Mouse (Mus musculus): ENCODE measurements around the gene Adamts6. TPM values are rescaled to one million over a fixed set of nuclear protein-coding genes. Genes with fewer than 3 reads are reported as not detected.

Adamts6 gene
- polyA plus RNA-seq, 1 experiment from 2014 or later, result 1.2 TPM

GRCm38 (mm10) chr13:104506165-104506875 is 218.7 kb downstream of the Adamts6 start:
- WGBS, result 87% methylated on average over 6 of the region's 6 CpGs

DNA sequence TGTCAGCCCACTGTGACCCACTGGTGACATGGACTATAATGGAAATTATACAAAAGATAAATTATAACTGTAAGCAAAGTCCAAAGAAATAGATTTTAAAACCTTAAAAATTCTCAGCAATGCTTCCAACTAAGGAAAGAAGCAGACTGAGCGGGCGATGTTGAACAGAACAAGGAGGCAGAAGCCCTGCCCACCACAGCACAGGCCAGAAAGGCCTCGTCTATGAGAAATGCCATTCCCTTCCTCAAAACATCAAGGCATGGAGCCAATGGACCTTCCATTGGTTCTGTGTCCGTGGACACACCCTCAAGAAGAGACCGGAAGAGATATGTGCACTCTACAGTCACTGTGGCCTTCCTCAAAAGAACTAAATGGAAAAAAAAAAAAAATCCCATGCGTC is 220.0 kb downstream of the Adamts6 start:
- H3K4me1 ChIP-seq (ENCODE audit: control insufficient read depth, insufficient read depth, low read depth, low read length), result no peaks in the 10 kb centered on the region; the same call in 1 of the 2 replicates
- H3K9ac ChIP-seq (ENCODE audit: low read depth, low read length), result no peak overlapping the region
- no peak overlapping the region for H3K4me3 ChIP-seq (ENCODE audit: low read length)
- no peaks in the 10 kb centered on the region for H3K9me3 ChIP-seq (ENCODE audit: control insufficient read depth, low read length)
- no peak overlapping the region for H3K27ac ChIP-seq (ENCODE audit: low read depth, low read length)
- H3K27me3 ChIP-seq (replicated peaks; ENCODE audit: control insufficient read depth, insufficient read depth, low read length), result no peaks in the 10 kb centered on the region; the same call in 1 of the 2 replicates
- H3K4me2 ChIP-seq (ENCODE audit: low read length), result no peak overlapping the region
- no peak for ATAC-seq
- WGBS, result 90% methylated on average over 6 of the region's 6 CpGs
- H3K36me3 ChIP-seq (ENCODE audit: control insufficient read depth, insufficient read depth, low read length), result no peaks in the 10 kb centered on the region

More at GRCm38 (mm10) chr13:104506165-104506875, 218.7 kb downstream of the Adamts6 start:
- no peaks in the 10 kb centered on the region for H3K36me3 ChIP-seq (ENCODE audit: control insufficient read depth, insufficient read depth, low read length)
- no peak overlapping the region for H3K4me3 ChIP-seq (ENCODE audit: low read length)
- H3K4me2 ChIP-seq (ENCODE audit: low read length), result no peak overlapping the region
- H3K9me3 ChIP-seq (ENCODE audit: control insufficient read depth, low read length), result no peaks in the 10 kb centered on the region
- H3K4me1 ChIP-seq (ENCODE audit: control insufficient read depth, insufficient read depth, low read depth, low read length), result no peaks in the 10 kb centered on the region; the same call in 1 of the 2 replicates
- ATAC-seq, result no peak
- H3K27me3 ChIP-seq (replicated peaks; ENCODE audit: control insufficient read depth, insufficient read depth, low read length), result no peaks in the 10 kb centered on the region
- H3K9ac ChIP-seq (ENCODE audit: low read depth, low read length), result no peak overlapping the region
- no peak overlapping the region for H3K27ac ChIP-seq (ENCODE audit: low read depth, low read length)

DNA sequence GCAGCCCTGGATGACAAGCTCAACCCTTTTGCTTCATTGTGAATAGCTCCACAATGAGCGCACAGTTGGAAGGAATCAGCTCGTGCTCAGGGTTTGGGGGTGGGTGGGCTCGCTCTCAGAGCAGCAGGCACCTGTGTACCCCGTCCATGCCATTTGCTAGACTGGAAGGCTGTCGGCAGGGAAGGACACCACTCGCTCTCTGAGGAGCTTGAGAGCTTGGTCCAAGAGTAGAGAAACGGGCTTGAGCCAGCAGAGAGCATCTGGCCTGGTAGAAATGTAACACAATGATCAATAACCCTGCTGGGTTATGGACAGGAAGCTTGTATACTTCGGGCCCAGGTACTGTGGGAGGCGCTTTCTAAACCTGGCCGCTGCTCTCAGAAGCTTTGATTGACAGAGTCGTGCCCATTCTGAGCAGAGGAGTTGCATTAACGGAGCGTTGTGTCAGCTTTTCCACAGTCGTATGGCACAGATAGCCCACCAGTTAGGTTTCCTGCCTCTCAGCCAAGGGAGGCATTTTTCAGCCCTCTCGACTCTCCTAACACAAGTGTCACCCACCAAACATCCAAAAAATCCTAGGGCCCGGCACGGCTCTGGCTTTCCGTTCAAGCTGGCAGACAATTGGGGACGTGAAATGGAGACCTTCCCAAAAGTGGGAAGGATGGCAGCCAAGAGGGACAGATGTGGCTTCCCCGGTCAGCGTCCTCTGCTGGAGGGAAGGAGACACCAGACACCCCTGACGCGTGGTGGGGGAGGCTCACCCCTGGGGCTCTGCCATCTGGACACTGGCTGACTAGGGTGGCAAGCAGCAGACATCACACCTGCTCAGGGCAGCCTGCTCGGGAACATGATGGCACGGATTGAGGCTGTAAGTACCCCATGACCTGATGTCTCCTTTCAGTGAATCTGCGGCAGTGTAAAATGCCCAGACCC is 222.2 kb downstream of the Adamts6 start:
- no peaks in the 10 kb centered on the region; the same call in 1 of the 2 replicates for H3K4me1 ChIP-seq (ENCODE audit: control insufficient read depth, insufficient read depth, low read depth, low read length)
- H3K27me3 ChIP-seq (replicated peaks; ENCODE audit: control insufficient read depth, insufficient read depth, low read length), result no peaks in the 10 kb centered on the region; the same call in 1 of the 2 replicates
- 66% methylated on average over 26 of the region's 26 CpGs for WGBS
- H3K9ac ChIP-seq (ENCODE audit: low read depth, low read length), result no peak overlapping the region
- peak; percentile 79 for ATAC-seq
- H3K36me3 ChIP-seq (ENCODE audit: control insufficient read depth, insufficient read depth, low read length), result no peaks in the 10 kb centered on the region
- no peak overlapping the region for H3K4me3 ChIP-seq (ENCODE audit: low read length)
- H3K9me3 ChIP-seq (ENCODE audit: control insufficient read depth, low read length), result no peaks in the 10 kb centered on the region
- 0 out of 2 replicates have a peak overlapping the region, but pooled peaks have one; percentile 16 for H3K4me2 ChIP-seq (ENCODE audit: low read length)
- peak overlapping the region; percentile 29; the same call in 1 of the 2 replicates for H3K27ac ChIP-seq (ENCODE audit: low read depth, low read length)

- ATAC-seq, result peak; percentile 81
- 79% methylated on average over 5 of the region's 5 CpGs for WGBS
- H3K36me3 ChIP-seq (ENCODE audit: control insufficient read depth, insufficient read depth, low read length), result no peaks in the 10 kb centered on the region
Observed at GRCm38 (mm10) chr13:104510766-104511165, 223.1 kb downstream of the Adamts6 start.

GRCm38 (mm10) chr13:104515054-104515453 is 227.4 kb downstream of the Adamts6 start:
- H3K27me3 ChIP-seq (replicated peaks; ENCODE audit: control insufficient read depth, insufficient read depth, low read length), result no peaks in the 10 kb centered on the region; the same call in 1 of the 2 replicates
- no peak overlapping the region for H3K27ac ChIP-seq (ENCODE audit: low read depth, low read length)
- H3K4me1 ChIP-seq (ENCODE audit: control insufficient read depth, insufficient read depth, low read depth, low read length), result peaks cover 6% of the 10 kb centered on the region
- H3K4me3 ChIP-seq (ENCODE audit: low read length), result no peak overlapping the region
- H3K9me3 ChIP-seq (ENCODE audit: control insufficient read depth, low read length), result no peaks in the 10 kb centered on the region
- ATAC-seq, result no peak
- no peak overlapping the region for H3K4me2 ChIP-seq (ENCODE audit: low read length)
- H3K36me3 ChIP-seq (ENCODE audit: control insufficient read depth, insufficient read depth, low read length), result no peaks in the 10 kb centered on the region
- no peak overlapping the region for H3K9ac ChIP-seq (ENCODE audit: low read depth, low read length)
- WGBS, result 90% methylated on average over 1 of the region's 1 CpGs

More at GRCm38 (mm10) chr13:104510766-104511165, 223.1 kb downstream of the Adamts6 start:
- Histone ChIP-seq H3K9ac (ENCODE audit: low read depth, low read length) (no peak overlapping the region), H3K9me3 (ENCODE audit: control insufficient read depth, low read length) (no peaks in the 10 kb centered on the region), H3K27ac (ENCODE audit: low read depth, low read length) (peak overlapping the region; percentile 6; the same call in 1 of the 2 replicates), H3K27me3 (replicated peaks; ENCODE audit: control insufficient read depth, insufficient read depth, low read length) (no peaks in the 10 kb centered on the region; the same call in 1 of the 2 replicates), H3K4me2 (ENCODE audit: low read length) (no peak overlapping the region), H3K4me1 (ENCODE audit: control insufficient read depth, insufficient read depth, low read depth, low read length) (no peaks in the 10 kb centered on the region; the same call in 1 of the 2 replicates), H3K4me3 (ENCODE audit: low read length) (no peak overlapping the region)

GRCm38 (mm10) chr13:104516146-104516545 is 228.5 kb downstream of the Adamts6 start:
- Histone ChIP-seq H3K4me2 (ENCODE audit: low read length) (no peak overlapping the region), H3K36me3 (ENCODE audit: control insufficient read depth, insufficient read depth, low read length) (no peaks in the 10 kb centered on the region), H3K4me3 (ENCODE audit: low read length) (no peak overlapping the region), H3K9ac (ENCODE audit: low read depth, low read length) (no peak overlapping the region), H3K27me3 (replicated peaks; ENCODE audit: control insufficient read depth, insufficient read depth, low read length) (no peaks in the 10 kb centered on the region; the same call in 1 of the 2 replicates), H3K9me3 (ENCODE audit: control insufficient read depth, low read length) (no peaks in the 10 kb centered on the region; the same call in 1 of the 2 replicates), H3K4me1 (ENCODE audit: control insufficient read depth, insufficient read depth, low read depth, low read length) (peaks cover 6% of the 10 kb centered on the region), H3K27ac (ENCODE audit: low read depth, low read length) (no peak overlapping the region)
- WGBS, result 71% methylated on average over 4 of the region's 4 CpGs
- ATAC-seq, result no peak

DNA sequence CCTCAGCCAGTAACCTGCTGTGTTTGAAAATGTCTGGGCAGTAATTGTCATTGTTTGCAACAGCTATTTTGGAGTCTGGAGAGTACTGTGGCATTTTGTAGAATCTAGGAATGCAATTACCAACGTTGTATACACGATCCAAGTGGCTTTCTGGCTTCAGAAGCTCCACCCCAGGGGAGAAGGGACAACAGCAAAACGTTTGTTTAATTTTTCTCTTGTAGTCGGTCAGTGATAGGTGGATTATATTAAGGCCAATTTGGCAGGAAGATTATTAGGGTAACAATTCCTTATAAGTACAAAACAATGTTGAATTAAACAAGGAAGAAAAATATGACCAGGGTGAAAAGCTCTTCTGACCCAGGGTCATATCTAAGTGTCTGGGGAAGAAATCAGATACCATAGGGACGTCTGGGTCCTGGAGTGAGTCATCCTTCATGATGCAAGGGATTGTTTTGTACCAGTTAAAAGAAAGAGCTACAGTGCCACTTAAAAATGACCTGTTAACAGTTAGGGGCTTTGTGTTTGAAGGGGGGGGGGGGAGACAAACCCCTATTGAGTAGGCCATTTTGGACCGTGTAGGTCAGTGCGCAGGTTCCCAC is 229.2 kb downstream of the Adamts6 start:
- Histone ChIP-seq H3K9me3 (ENCODE audit: control insufficient read depth, low read length) (no peaks in the 10 kb centered on the region; the same call in 1 of the 2 replicates), H3K27ac (ENCODE audit: low read depth, low read length) (no peak overlapping the region), H3K4me1 (ENCODE audit: control insufficient read depth, insufficient read depth, low read depth, low read length) (peaks cover 6% of the 10 kb centered on the region), H3K9ac (ENCODE audit: low read depth, low read length) (no peak overlapping the region), H3K36me3 (ENCODE audit: control insufficient read depth, insufficient read depth, low read length) (no peaks in the 10 kb centered on the region), H3K4me2 (ENCODE audit: low read length) (no peak overlapping the region), H3K27me3 (replicated peaks; ENCODE audit: control insufficient read depth, insufficient read depth, low read length) (no peaks in the 10 kb centered on the region; the same call in 1 of the 2 replicates), H3K4me3 (ENCODE audit: low read length) (no peak overlapping the region)
- no peak for ATAC-seq
- WGBS, result 63% methylated on average over 7 of the region's 7 CpGs

- peak overlapping the region; percentile 88 for H3K27ac ChIP-seq (ENCODE audit: low read depth, low read length)
- H3K4me1 ChIP-seq (ENCODE audit: control insufficient read depth, insufficient read depth, low read depth, low read length), result peaks cover 6% of the 10 kb centered on the region
- no peaks in the 10 kb centered on the region for H3K36me3 ChIP-seq (ENCODE audit: control insufficient read depth, insufficient read depth, low read length)
- peak overlapping the region; percentile 71 for H3K9ac ChIP-seq (ENCODE audit: low read depth, low read length)
- no peak; the same call in 1 of the 2 replicates for ATAC-seq
- no peaks in the 10 kb centered on the region for H3K27me3 ChIP-seq (replicated peaks; ENCODE audit: control insufficient read depth, insufficient read depth, low read length)
- H3K9me3 ChIP-seq (ENCODE audit: control insufficient read depth, low read length), result no peaks in the 10 kb centered on the region; the same call in 1 of the 2 replicates
- H3K4me2 ChIP-seq (ENCODE audit: low read length), result peak overlapping the region; percentile 68
- WGBS, result 40% methylated on average over 15 of the region's 15 CpGs
- H3K4me3 ChIP-seq (ENCODE audit: low read length), result peak overlapping the region; percentile 38
Observed at GRCm38 (mm10) chr13:104517638-104518311, 230.1 kb downstream of the Adamts6 start.
